Mouse (Mus musculus): ENCODE data around the gene Zfp994. TPM values are rescaled to one million over a fixed set of nuclear protein-coding genes. Genes with fewer than 3 reads are reported as not detected.
"Not testable (repeated sequence)": the region's sequence is repeated elsewhere in the genome, so short reads cannot be mapped to it uniquely, and the experiment has no call there.

Gene Zfp994
- total RNA-seq (2017): 7.4 and 9.5 TPM in 2 replicates

DNA sequence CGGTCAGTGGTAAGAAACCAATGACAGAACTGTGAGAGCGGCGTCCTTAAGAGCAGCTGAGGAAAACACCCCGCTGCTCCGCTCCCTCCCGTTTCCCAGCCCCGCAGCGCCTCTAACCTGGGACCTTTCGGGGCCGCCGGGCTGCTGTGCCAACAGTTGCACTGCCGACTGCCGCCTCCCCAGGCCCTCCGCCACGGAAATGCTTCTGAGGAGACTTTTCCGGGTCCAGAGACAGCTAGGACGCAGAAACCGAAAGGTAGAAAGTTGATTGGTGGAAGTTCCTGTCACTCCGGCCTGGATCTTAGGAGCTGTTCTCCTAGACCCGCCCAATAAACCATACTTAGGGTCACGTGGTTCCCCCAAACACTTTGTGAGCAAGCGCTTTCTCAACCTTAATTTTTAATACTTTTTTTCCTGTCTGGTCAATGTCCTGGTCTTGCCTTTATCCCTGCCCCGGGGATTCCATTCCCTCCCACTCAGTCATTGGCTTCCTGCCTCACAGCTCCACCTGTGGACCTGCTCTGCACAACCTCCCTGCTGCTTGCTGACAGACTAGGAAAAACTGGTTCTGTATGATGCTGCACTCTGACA is at the start of gene Zfp994:
TSS of gene Zfp994 (minus strand) at position 195 of the 591 bp plus-strand sequence.
- ATAC-seq (replicated peaks; ENCODE audit: low read depth, poor library complexity, severe bottlenecking): peak; percentile 100

DNA sequence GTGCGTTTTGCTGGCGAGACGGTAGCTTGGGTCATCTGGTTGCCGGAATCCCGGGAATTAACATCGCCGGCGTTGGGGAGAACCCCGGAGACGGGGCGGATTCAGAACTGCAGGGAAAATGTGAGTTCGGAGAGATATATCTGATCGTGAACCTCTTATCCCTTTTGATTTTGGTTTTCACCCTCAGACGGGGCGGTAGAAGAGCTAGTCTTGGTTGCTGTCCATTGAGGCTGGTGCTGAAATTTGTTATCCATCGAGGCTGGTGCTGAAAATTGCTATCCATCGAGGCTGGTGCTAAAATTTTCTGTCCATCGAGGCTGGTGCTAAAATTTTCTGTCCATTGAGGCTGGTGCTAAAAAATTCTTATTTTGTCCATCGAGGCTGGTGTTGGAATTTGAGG is 5.3 kb upstream of the Zfp994 start:
- ATAC-seq (replicated peaks; ENCODE audit: low read depth, poor library complexity, severe bottlenecking): not testable (repeated sequence)

DNA sequence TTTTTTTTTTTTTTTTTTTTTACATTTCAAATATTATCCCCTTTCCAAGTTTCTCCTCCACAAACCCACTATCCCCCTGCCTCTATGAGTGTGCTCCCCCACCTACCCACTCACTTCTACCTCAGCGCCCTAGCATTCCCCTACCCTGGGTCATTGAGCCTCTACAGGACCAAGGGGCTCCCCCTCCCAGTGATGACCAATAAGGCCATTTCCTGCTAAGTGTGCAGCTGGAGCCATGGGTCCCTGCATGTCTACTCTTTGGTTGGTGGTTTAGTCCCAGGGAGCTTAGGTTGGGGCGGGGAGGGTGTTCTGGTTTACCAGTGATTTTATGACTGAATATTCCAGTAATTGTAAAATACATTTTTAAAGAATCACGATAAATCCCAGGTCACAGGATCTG is 401 bp downstream of the Zfp994 start:
- ATAC-seq (replicated peaks; ENCODE audit: low read depth, poor library complexity, severe bottlenecking): peak; percentile 11; the same call in 1 of the 2 replicates

DNA sequence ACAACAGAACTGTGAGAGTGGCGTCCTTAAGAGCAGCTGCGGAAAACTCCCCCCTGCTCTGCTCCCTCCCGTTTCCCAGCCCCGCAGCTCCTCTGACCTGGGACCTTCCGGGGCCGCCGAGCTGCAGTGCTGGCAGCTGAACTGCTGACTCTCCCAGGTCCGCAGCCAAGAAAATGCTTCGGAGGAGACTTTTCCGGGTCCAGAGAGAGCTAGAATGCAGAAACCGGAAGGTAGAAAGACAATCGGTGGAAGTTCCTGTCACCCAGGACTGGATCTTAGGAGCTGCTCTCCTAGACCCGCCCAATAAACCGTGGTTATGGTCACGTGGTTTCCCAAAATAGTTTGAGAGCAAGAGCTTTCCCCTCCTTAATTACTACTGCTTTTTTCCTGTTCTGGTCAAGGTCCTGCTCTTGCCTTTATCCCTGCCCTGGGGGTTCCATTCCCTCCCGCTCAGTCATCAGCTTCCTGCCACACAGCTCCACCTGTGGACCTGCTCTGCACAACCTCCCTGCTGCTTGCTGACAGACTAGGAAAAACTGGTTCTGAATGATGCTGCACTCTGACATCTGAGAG is 59.6 kb downstream of the Zfp994 start, which contains the start of gene Zfp947:
TSS of gene Zfp947 (minus strand) at position 469 of the 573 bp plus-strand sequence.
- peak; percentile 96 for ATAC-seq (replicated peaks; ENCODE audit: low read depth, poor library complexity, severe bottlenecking)

DNA sequence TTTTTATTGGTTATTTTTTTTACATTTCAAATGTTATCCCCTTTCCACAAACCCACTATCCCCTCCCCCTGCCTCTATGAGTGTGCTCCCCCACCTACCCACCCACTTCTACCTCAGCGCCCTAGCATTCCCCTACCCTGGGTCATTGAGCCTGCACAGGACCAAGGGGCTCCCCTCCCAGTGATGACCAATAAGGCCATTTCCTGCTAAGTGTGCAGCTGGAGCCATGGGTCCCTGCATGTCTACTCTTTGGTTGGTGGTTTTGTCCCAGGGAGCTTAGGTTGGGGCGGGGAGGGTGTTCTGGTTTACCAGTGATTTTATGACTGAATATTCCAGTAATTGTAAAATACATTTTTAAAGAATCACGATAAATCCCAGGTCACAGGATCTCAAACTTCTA is 60.1 kb downstream of the Zfp994 start:
- ATAC-seq (replicated peaks; ENCODE audit: low read depth, poor library complexity, severe bottlenecking): peak; percentile 26

DNA sequence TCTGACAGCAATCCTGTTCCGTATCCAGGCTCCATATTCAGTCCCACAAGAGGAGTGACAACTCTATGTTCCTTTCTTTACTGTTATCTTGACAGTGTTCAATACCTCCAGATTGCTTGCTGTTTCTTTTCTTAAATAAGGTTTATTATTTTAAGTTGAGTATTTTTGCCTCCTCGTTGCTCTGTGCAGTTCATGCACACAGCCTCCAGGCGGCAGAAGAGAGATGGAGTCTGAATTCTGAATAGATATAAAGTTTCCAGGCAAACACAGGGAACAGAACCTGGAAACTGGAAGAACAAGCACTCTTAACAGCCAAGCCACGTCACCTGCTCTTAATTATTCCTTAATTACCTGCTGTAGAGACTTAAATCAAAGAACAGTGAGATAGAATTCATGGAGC is 71.5 kb downstream of the Zfp994 start:
- ATAC-seq (replicated peaks; ENCODE audit: low read depth, poor library complexity, severe bottlenecking): peak; percentile 63; the same call in 1 of the 2 replicates

Other genes with a start within 250 kb of the Zfp994 start
- 4.6 and 7.2 TPM in 2 replicates for gene Zfp947, start 59.4 kb downstream of the Zfp994 start, total RNA-seq (2017)
- gene CT030661.1, start 89.2 kb upstream of the Zfp994 start, total RNA-seq (2017): 28.3 and 31.1 TPM in 2 replicates
- 13.2 and 13.8 TPM in 2 replicates for gene Zfp944, start 135.8 kb upstream of the Zfp994 start, total RNA-seq (2017)
- gene Zfp758, start 135.8 kb upstream of the Zfp994 start, total RNA-seq (2017): 14.2 and 18.9 TPM in 2 replicates
- gene Zfp946, start 198.6 kb upstream of the Zfp994 start, total RNA-seq (2017): 5.8 and 7.8 TPM in 2 replicates